Mouse (Mus musculus): ENCODE measurements around the gene Cops7b.
"Not testable (repeated sequence)": the region's sequence is repeated elsewhere in the genome, so short reads cannot be mapped to it uniquely, and the experiment has no call there.

Cops7b gene

GRCm38 (mm10) chr1:86582451-86583096 lies at the start of gene Cops7b, which contains the start of gene Pde6d:
Gene Cops7b (plus strand): TSS chr1:86582904.
Gene Pde6d (minus strand): TSS chr1:86582629.
- DNase-seq = peak; percentile 96 to 98

GRCm38 (mm10) chr1:86533411-86534130 lies 49.1 kb upstream of the Cops7b start:
- no peak for DNase-seq

- no peak for DNase-seq
Observed at GRCm38 (mm10) chr1:86538383-86538782, 44.3 kb upstream of the Cops7b start.

GRCm38 (mm10) chr1:86539583-86539982 lies 43.1 kb upstream of the Cops7b start:
- DNase-seq = not testable (repeated sequence)

GRCm38 (mm10) chr1:86542584-86542983 lies 40.1 kb upstream of the Cops7b start:
- DNase-seq = no peak

GRCm38 (mm10) chr1:86546797-86547196 lies 35.9 kb upstream of the Cops7b start:
- no peak for DNase-seq

GRCm38 (mm10) chr1:86551299-86551698 lies 31.4 kb upstream of the Cops7b start:
- DNase-seq = no peak

- DNase-seq = no peak
Observed at GRCm38 (mm10) chr1:86551877-86552276, 30.8 kb upstream of the Cops7b start.

GRCm38 (mm10) chr1:86555665-86556064 lies 27.0 kb upstream of the Cops7b start:
- no peak for DNase-seq

GRCm38 (mm10) chr1:86557872-86558271 lies 24.8 kb upstream of the Cops7b start:
- no peak for DNase-seq

- no peak for DNase-seq
Observed at GRCm38 (mm10) chr1:86559232-86559631, 23.5 kb upstream of the Cops7b start.

GRCm38 (mm10) chr1:86562663-86563062 lies 20.0 kb upstream of the Cops7b start:
- no peak for DNase-seq

GRCm38 (mm10) chr1:86568409-86568808 lies 14.3 kb upstream of the Cops7b start:
- no peak for DNase-seq

- no peak for DNase-seq
Observed at GRCm38 (mm10) chr1:86569292-86569860, 13.3 kb upstream of the Cops7b start.

GRCm38 (mm10) chr1:86571381-86571780 lies 11.3 kb upstream of the Cops7b start:
- DNase-seq = no peak

GRCm38 (mm10) chr1:86571941-86572340 lies 10.8 kb upstream of the Cops7b start:
- DNase-seq = no peak

- no peak for DNase-seq
Observed at GRCm38 (mm10) chr1:86580426-86580825, 2.3 kb upstream of the Cops7b start.

GRCm38 (mm10) chr1:86581692-86582450 lies 833 bp upstream of the Cops7b start:
- peak; percentile 9 to 34 for DNase-seq

- no peak for DNase-seq
Observed at GRCm38 (mm10) chr1:86583709-86584108, 1.0 kb downstream of the Cops7b start.

- peak; percentile 81 to 84 for DNase-seq
Observed at GRCm38 (mm10) chr1:86586992-86587391, 4.3 kb downstream of the Cops7b start.

- DNase-seq = no peak
Observed at GRCm38 (mm10) chr1:86594539-86594938, 11.8 kb downstream of the Cops7b start.

GRCm38 (mm10) chr1:86595315-86595714 lies 12.6 kb downstream of the Cops7b start:
- no peak for DNase-seq

GRCm38 (mm10) chr1:86596512-86596911 lies 13.8 kb downstream of the Cops7b start:
- DNase-seq = no peak

All from cerebellum, postnatal 36 days (tissue).